Mouse (Mus musculus) erythroblast, embryonic 14.5 days (primary cell): Measurements from ENCODE around the gene Zfp74.

ENCODE experiments used
- GATA1 ChIP-seq: IDR thresholded peaks from 2 replicates; pipeline ENCODE4 v1.6.1; 2012; ENCODE audit warnings: low read length, inconsistent platforms, mixed read lengths
- TAL1 ChIP-seq: IDR thresholded peaks from 3 replicates; pipeline ENCODE4 v1.6.1; 2012; ENCODE audit warnings: low read length, inconsistent platforms, mixed read lengths

DNA sequence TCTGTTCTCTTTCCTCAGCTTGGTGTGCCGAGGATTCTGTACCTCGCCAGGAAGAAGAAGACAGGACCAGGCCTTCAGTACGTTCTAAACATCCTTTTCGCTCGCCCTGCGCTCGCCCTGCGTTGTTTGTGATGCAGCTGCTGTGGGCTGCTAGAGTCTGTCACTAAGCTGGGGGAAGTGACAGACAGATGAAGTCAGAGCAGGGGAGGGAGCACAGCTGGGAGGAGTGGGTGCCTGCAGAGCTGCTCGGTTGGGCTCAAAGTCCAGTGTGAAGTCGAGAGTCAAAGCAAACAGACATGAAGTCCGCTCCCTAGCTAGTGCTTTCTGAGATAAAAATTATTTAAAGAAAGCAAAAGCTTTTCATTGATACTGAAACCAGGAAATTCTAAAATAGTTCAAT is 35.1 kb upstream of the Zfp74 start:
- no peak for TF ChIP-seq GATA1
- TF ChIP-seq TAL1, result no peak
